14 mouse cellular contexts compared by ENCODE assay signal in genomic region chr3:85652727-85653665, GRCm38 (mm10).
A peak's percentile ranks its signal among the peaks of the same experiment; 100 is the strongest.
DNase-seq lines count a peak whose midpoint lies in the region; ATAC-seq lines count a peak whose summit lies in the region.
"Had no signal": no experiment of that assay in that cellular context is flagged by ENCODE, and none has a peak within 500 bp of the region (broad histone marks: within the 10 kb centered on the region; RNA-seq: fewer than 3 reads in every experiment).

No protein-coding gene starts in this region.

- H3K4me2 ChIP-seq in forebrain, embryonic 13.5 days, result no peak overlapping the region
- no peak overlapping the region for H3K4me2 ChIP-seq in hindbrain, embryonic 13.5 days
- no peak overlapping the region for H3K4me2 ChIP-seq in neural tube, embryonic 15.5 days
- H3K4me2 ChIP-seq: limb, embryonic 15.5 days had no signal

- peaks cover 5% of the 10 kb centered on the region; the same call in 1 of the 2 replicates for H3K4me1 ChIP-seq in forebrain, embryonic 13.5 days
- H3K4me1 ChIP-seq in forebrain, embryonic 10.5 days, result peaks cover 8% of the 10 kb centered on the region
- H3K4me1 ChIP-seq in hindbrain, embryonic 13.5 days (replicated peaks), result peaks cover 4% of the 10 kb centered on the region
- H3K4me1 ChIP-seq in hindbrain, embryonic 10.5 days (replicated peaks), result no peaks in the 10 kb centered on the region
- peaks cover 9% of the 10 kb centered on the region for H3K4me1 ChIP-seq in neural tube, embryonic 15.5 days
- H3K4me1 ChIP-seq: limb, embryonic 15.5 days had no signal

- DNase-seq in forebrain, embryonic 10.5 days (ENCODE audit: extremely low spot score, low spot score), result no peak
- DNase-seq in hindbrain, embryonic 10.5 days (ENCODE audit: low spot score), result no peak
- peak; percentile 15 for DNase-seq in c-Kit-positive CD71-positive TER-119-positive erythroid progenitor cells, embryonic 14.5 days (ENCODE audit: low spot score)
- DNase-seq in gastrocnemius, postnatal 4 days (ENCODE audit: low spot score in 2 of 2), result no peak
- no peak for DNase-seq in layer of hippocampus, adult 8-10 months (ENCODE audit: low spot score in 2 of 2)
- DNase-seq: cerebellum, adult 8-10 months; gastrocnemius, postnatal 25 days; heart, postnatal 36 days; kidney, adult 8-10 months; lung, postnatal 14 days had no signal

- H3K36me3 ChIP-seq in forebrain, embryonic 13.5 days (ENCODE audit: poor library complexity, severe bottlenecking), result no peaks in the 10 kb centered on the region
- H3K36me3 ChIP-seq in forebrain, embryonic 10.5 days (replicated peaks), result peaks cover 27% of the 10 kb centered on the region
- H3K36me3 ChIP-seq in hindbrain, embryonic 13.5 days, result peaks cover 13% of the 10 kb centered on the region
- H3K36me3 ChIP-seq in hindbrain, embryonic 10.5 days, result peaks cover 17% of the 10 kb centered on the region
- H3K36me3 ChIP-seq in neural tube, embryonic 15.5 days, result no peaks in the 10 kb centered on the region

- H3K27ac ChIP-seq in forebrain, embryonic 13.5 days, result no peak overlapping the region; the same call in 1 of the 2 replicates
- H3K27ac ChIP-seq in forebrain, embryonic 10.5 days, result no peak overlapping the region
- H3K27ac ChIP-seq in hindbrain, embryonic 13.5 days, result no peak overlapping the region
- H3K27ac ChIP-seq in hindbrain, embryonic 10.5 days, result no peak overlapping the region
- peak overlapping the region; percentile 18; the same call in 1 of the 2 replicates for H3K27ac ChIP-seq in neural tube, embryonic 15.5 days (replicated peaks)
- H3K27ac ChIP-seq: limb, embryonic 15.5 days had no signal

- H3K9ac ChIP-seq in forebrain, embryonic 13.5 days, result no peak overlapping the region
- H3K9ac ChIP-seq in hindbrain, embryonic 13.5 days, result peak overlapping the region; percentile 35; the same call in 1 of the 2 replicates
- no peak overlapping the region for H3K9ac ChIP-seq in neural tube, embryonic 15.5 days (replicated peaks)
- H3K9ac ChIP-seq: limb, embryonic 15.5 days had no signal

- peak; percentile 30; the same call in 1 of the 2 replicates for ATAC-seq in forebrain, embryonic 13.5 days
- ATAC-seq in hindbrain, embryonic 13.5 days (ENCODE audit: low FRiP score), result no peak
- ATAC-seq in neural tube, embryonic 15.5 days (ENCODE audit: low FRiP score), result no peak

- H3K9me3 ChIP-seq in forebrain, embryonic 13.5 days (replicated peaks), result no peaks in the 10 kb centered on the region
- no peaks in the 10 kb centered on the region for H3K9me3 ChIP-seq in forebrain, embryonic 10.5 days
- no peaks in the 10 kb centered on the region for H3K9me3 ChIP-seq in hindbrain, embryonic 13.5 days
- H3K9me3 ChIP-seq in hindbrain, embryonic 10.5 days, result no peaks in the 10 kb centered on the region
- H3K9me3 ChIP-seq in neural tube, embryonic 15.5 days (replicated peaks), result no peaks in the 10 kb centered on the region
- H3K9me3 ChIP-seq: limb, embryonic 15.5 days had no signal

- H3K4me3 ChIP-seq in forebrain, embryonic 13.5 days, result no peak overlapping the region
- no peak overlapping the region for H3K4me3 ChIP-seq in forebrain, embryonic 10.5 days
- no peak overlapping the region for H3K4me3 ChIP-seq in hindbrain, embryonic 13.5 days
- H3K4me3 ChIP-seq in hindbrain, embryonic 10.5 days, result no peak overlapping the region
- H3K4me3 ChIP-seq in neural tube, embryonic 15.5 days (replicated peaks), result no peak overlapping the region
- H3K4me3 ChIP-seq: limb, embryonic 15.5 days had no signal

- 83% methylated on average over 4 of the region's 4 CpGs for WGBS in forebrain, embryonic 13.5 days
- 86% methylated on average over 4 of the region's 4 CpGs for WGBS in forebrain, embryonic 10.5 days
- WGBS in hindbrain, embryonic 13.5 days, result 86% methylated on average over 4 of the region's 4 CpGs
- 81% methylated on average over 4 of the region's 4 CpGs for WGBS in hindbrain, embryonic 10.5 days
- WGBS in neural tube, embryonic 15.5 days, result 77% methylated on average over 4 of the region's 4 CpGs

- no peaks in the 10 kb centered on the region for H3K27me3 ChIP-seq in forebrain, embryonic 13.5 days
- no peaks in the 10 kb centered on the region for H3K27me3 ChIP-seq in forebrain, embryonic 10.5 days (ENCODE audit: poor library complexity, severe bottlenecking)
- H3K27me3 ChIP-seq in hindbrain, embryonic 13.5 days, result no peaks in the 10 kb centered on the region
- H3K27me3 ChIP-seq in hindbrain, embryonic 10.5 days (ENCODE audit: insufficient read depth, poor library complexity, severe bottlenecking), result no peaks in the 10 kb centered on the region
- no peaks in the 10 kb centered on the region for H3K27me3 ChIP-seq in neural tube, embryonic 15.5 days (replicated peaks)
- H3K27me3 ChIP-seq: limb, embryonic 15.5 days had no signal
